Mouse (Mus musculus): Measurements from ENCODE around the gene Bsdc1. TPM values are rescaled to one million over a fixed set of nuclear protein-coding genes. Genes with fewer than 3 reads are reported as not detected.
A peak's percentile ranks its signal among the peaks of the same experiment; 100 is the strongest.

The Bsdc1 gene
- polyA plus RNA-seq, 2 experiments: 27.6 to 28.9 TPM

DNA sequence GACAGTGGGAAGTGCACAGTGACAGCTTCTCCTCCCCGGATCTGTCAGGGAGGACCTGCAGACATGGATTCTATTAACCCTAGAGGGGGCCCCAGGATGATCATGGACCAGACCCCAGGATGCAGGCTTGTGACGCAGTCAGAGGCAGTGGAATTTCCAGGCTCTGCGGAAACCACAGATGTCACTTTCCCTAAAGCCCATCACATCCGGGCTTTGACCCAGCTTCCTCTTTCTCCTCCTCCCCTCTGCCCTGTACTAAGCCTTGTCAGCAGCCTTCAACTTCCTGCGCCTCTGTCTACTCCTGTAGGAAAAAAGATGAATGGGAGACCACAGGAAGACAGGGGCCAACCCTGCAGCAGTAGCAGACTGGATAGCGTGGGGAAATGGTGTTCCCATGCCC is 35.2 kb downstream of the Bsdc1 start:
- no peak overlapping the region for H3K4me3 ChIP-seq (replicated peaks; ENCODE audit: low read length)
- 34% methylated on average over 6 of the region's 6 CpGs for WGBS
- H3K4me2 ChIP-seq (replicated peaks; ENCODE audit: low read depth, low read length, severe bottlenecking): no peak overlapping the region
- 0 out of 2 replicates have a peak overlapping the region, but pooled peaks have one; percentile 22 for H3K27ac ChIP-seq (replicated peaks; ENCODE audit: low read depth, low read length)
- DNase-seq (ENCODE audit: low spot score): no peak
- no peaks in the 10 kb centered on the region for H3K36me3 ChIP-seq (ENCODE audit: control insufficient read depth, insufficient read depth, low read length)
- no peak for ATAC-seq (ENCODE audit: low FRiP score, low read depth)
- peaks cover 4% of the 10 kb centered on the region for H3K27me3 ChIP-seq (ENCODE audit: control insufficient read depth, insufficient read depth, low read length)
- no peak overlapping the region; the same call in 1 of the 2 replicates for H3K9ac ChIP-seq (ENCODE audit: low read depth, low read length, severe bottlenecking)
- H3K4me1 ChIP-seq (ENCODE audit: control insufficient read depth, insufficient read depth, low read length): peaks cover 2% of the 10 kb centered on the region; the same call in 1 of the 2 replicates
- no peaks in the 10 kb centered on the region for H3K9me3 ChIP-seq (ENCODE audit: control insufficient read depth, low read length)
- no peak for TF ChIP-seq POLR2A (IDR thresholded peaks at IDR 0.05; ENCODE audit: borderline replicate concordance, extremely low read depth, insufficient read depth, insufficient read length)

DNA sequence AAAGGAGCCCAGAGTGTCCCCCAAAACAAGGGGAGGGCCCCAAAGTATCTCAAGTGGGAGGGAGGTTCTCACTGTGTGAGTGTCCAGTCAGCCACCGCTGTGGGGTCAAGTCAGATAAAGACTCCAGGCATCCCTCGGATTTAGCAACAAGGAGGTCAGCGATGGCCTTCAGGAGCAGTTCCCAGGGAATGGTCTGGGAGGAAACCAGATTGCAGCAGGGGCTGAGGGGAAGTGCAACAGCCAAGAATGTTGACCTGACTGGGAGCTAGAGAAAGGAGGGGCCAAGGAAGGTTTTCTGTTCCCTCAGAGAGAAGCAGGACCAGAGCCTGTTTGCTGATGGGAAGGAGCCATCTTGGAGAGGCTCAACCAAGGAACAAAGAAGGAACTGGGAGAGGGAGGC is 37.6 kb downstream of the Bsdc1 start:
- Histone ChIP-seq H3K36me3 (ENCODE audit: control insufficient read depth, insufficient read depth, low read length) (no peaks in the 10 kb centered on the region), H3K9me3 (ENCODE audit: control insufficient read depth, low read length) (no peaks in the 10 kb centered on the region), H3K27me3 (ENCODE audit: control insufficient read depth, insufficient read depth, low read length) (no peaks in the 10 kb centered on the region), H3K27ac (replicated peaks; ENCODE audit: low read depth, low read length) (no peak overlapping the region), H3K9ac (ENCODE audit: low read depth, low read length, severe bottlenecking) (no peak overlapping the region), H3K4me3 (replicated peaks; ENCODE audit: low read length) (no peak overlapping the region), H3K4me1 (ENCODE audit: control insufficient read depth, insufficient read depth, low read length) (peaks cover 2% of the 10 kb centered on the region; the same call in 1 of the 2 replicates), H3K4me2 (replicated peaks; ENCODE audit: low read depth, low read length, severe bottlenecking) (no peak overlapping the region)
- no peak for ATAC-seq (ENCODE audit: low FRiP score, low read depth)
- WGBS: 83% methylated on average over 3 of the region's 3 CpGs
- DNase-seq (ENCODE audit: low spot score): no peak
- TF ChIP-seq POLR2A (IDR thresholded peaks at IDR 0.05; ENCODE audit: borderline replicate concordance, extremely low read depth, insufficient read depth, insufficient read length): no peak

DNA sequence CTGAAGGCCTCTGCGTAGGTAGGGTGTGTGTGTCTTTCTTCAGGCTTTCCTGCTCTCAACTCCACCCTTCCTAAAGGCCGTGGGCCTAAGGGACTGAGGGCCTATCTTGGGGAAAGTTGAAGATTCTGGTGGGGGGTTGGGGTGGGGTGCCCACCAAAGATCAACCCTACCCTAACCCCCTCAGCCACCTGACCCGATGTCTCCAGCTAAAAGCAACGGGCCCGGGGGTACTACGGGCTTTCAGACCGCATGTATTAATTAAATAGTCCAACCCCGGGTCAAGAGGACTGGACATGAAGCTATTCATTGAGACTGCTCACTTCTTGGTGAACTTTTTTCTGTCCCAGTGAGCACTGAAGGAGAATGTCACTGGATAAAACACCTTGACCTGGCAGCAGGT is 38.6 kb downstream of the Bsdc1 start:
- H3K27ac ChIP-seq (replicated peaks; ENCODE audit: low read depth, low read length): 0 out of 2 replicates have a peak overlapping the region, but pooled peaks have one; percentile 89
- ATAC-seq (ENCODE audit: low FRiP score, low read depth) (no peak), DNase-seq (ENCODE audit: low spot score) (no peak)
- H3K36me3 ChIP-seq (ENCODE audit: control insufficient read depth, insufficient read depth, low read length): no peaks in the 10 kb centered on the region
- H3K4me2 ChIP-seq (replicated peaks; ENCODE audit: low read depth, low read length, severe bottlenecking): peak overlapping the region; percentile 68; the same call in 1 of the 2 replicates
- 83% methylated on average over 8 of the region's 8 CpGs for WGBS
- no peaks in the 10 kb centered on the region for H3K9me3 ChIP-seq (ENCODE audit: control insufficient read depth, low read length)
- H3K4me1 ChIP-seq (ENCODE audit: control insufficient read depth, insufficient read depth, low read length): peaks cover 2% of the 10 kb centered on the region; the same call in 1 of the 2 replicates
- H3K9ac ChIP-seq (ENCODE audit: low read depth, low read length, severe bottlenecking): no peak overlapping the region
- TF ChIP-seq POLR2A (IDR thresholded peaks at IDR 0.05; ENCODE audit: borderline replicate concordance, extremely low read depth, insufficient read depth, insufficient read length): no peak
- peak overlapping the region; percentile 52 for H3K4me3 ChIP-seq (replicated peaks; ENCODE audit: low read length)
- H3K27me3 ChIP-seq (ENCODE audit: control insufficient read depth, insufficient read depth, low read length): no peaks in the 10 kb centered on the region

DNA sequence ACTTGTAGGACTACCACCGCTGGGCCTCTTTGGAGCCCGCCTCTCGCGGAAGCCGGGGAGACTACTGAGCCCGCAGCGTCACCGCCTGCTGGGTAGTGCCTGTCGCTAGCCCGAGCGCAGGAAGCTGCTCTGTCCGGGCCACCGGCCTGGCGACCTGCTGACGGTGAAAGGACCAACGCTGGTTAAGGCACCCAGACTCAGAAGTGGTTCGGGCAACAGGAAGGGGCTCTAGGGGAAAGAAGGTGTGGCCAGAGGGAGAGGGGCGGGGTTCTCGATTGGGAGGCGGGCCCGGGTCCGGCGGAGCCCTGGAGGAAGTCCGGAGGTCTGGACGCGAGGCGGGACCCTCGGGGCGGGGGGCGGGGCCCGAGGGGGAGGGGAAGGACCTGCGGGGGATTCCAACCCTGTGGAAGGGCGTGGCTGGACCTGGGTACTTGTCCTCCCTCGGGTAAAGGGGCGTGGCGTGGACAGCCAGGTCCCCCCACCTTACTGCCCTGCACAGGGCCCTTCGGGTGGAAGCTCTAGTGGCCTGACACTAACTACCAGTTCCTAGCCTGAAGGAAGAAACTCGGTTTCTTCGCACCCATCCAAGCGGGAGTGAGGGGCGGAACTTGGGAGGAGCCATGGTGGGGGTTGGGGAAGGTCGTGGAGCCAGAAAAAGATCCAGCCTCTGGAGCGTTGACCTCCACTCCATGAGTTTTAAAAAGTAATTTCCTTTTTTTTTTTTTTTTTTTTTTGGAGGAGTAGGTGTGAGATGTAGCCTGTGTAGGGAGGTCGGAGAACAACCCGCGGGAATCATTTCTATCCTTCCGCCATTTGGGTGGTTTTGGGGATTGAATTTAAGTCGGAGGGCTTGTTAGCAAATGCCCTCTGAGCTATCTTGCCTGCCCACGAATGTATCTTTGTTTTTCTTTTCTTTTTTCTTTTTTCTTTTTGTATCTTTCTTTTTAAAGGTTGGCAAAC is 39.5 kb downstream of the Bsdc1 start:
- Histone ChIP-seq H3K27ac (replicated peaks; ENCODE audit: low read depth, low read length) (peak overlapping the region; percentile 89), H3K9me3 (ENCODE audit: control insufficient read depth, low read length) (no peaks in the 10 kb centered on the region), H3K9ac (ENCODE audit: low read depth, low read length, severe bottlenecking) (peak overlapping the region; percentile 61), H3K4me1 (ENCODE audit: control insufficient read depth, insufficient read depth, low read length) (peaks cover 2% of the 10 kb centered on the region; the same call in 1 of the 2 replicates), H3K36me3 (ENCODE audit: control insufficient read depth, insufficient read depth, low read length) (no peaks in the 10 kb centered on the region), H3K27me3 (ENCODE audit: control insufficient read depth, insufficient read depth, low read length) (no peaks in the 10 kb centered on the region), H3K4me2 (replicated peaks; ENCODE audit: low read depth, low read length, severe bottlenecking) (peak overlapping the region; percentile 68), H3K4me3 (replicated peaks; ENCODE audit: low read length) (peak overlapping the region; percentile 52)
- WGBS: 2% methylated on average over 45 of the region's 49 CpGs
- peak; percentile 49; the same call in 1 of the 2 replicates for TF ChIP-seq POLR2A (IDR thresholded peaks at IDR 0.05; ENCODE audit: borderline replicate concordance, extremely low read depth, insufficient read depth, insufficient read length)
- DNase-seq (ENCODE audit: low spot score): peak; percentile 85
- peak; percentile 88 for ATAC-seq (ENCODE audit: low FRiP score, low read depth)

DNA sequence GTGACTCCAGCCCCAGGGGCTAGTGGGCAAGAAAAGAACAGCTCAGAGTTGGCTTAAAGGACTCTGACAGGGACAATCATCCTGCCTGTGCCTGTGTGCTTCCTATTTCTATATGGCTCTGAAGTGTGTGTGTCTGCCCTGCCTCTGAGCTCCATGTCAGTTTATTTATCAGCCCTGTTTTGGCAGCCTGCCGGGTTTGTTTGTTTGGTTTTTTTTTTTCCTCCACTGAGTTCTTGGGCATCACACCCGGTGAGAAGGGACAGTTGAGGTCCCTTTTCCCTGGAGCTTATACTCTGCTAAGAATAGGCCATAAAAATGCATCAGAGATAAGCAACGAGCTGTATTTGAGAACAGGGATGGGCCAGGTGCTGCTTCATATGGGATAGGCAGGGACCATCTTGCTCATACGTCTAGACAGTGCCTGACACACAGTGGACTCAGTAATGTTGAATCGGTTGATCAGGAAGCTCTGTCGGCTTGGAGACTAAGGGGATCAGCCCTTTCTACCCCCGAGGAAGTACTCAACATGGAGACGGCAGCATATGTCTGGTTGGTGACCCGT is 41.0 kb downstream of the Bsdc1 start:
- H3K4me1 ChIP-seq (ENCODE audit: control insufficient read depth, insufficient read depth, low read length): no peaks in the 10 kb centered on the region; the same call in 1 of the 2 replicates
- DNase-seq (ENCODE audit: low spot score) (no peak), ATAC-seq (ENCODE audit: low FRiP score, low read depth) (no peak)
- no peak for TF ChIP-seq POLR2A (IDR thresholded peaks at IDR 0.05; ENCODE audit: borderline replicate concordance, extremely low read depth, insufficient read depth, insufficient read length)
- H3K27ac ChIP-seq (replicated peaks; ENCODE audit: low read depth, low read length): no peak overlapping the region
- no peak overlapping the region for H3K4me3 ChIP-seq (replicated peaks; ENCODE audit: low read length)
- no peak overlapping the region for H3K9ac ChIP-seq (ENCODE audit: low read depth, low read length, severe bottlenecking)
- H3K27me3 ChIP-seq (ENCODE audit: control insufficient read depth, insufficient read depth, low read length): no peaks in the 10 kb centered on the region
- H3K4me2 ChIP-seq (replicated peaks; ENCODE audit: low read depth, low read length, severe bottlenecking): no peak overlapping the region
- 70% methylated on average over 9 of the region's 9 CpGs for WGBS
- no peaks in the 10 kb centered on the region for H3K9me3 ChIP-seq (ENCODE audit: control insufficient read depth, low read length)
- no peaks in the 10 kb centered on the region for H3K36me3 ChIP-seq (ENCODE audit: control insufficient read depth, insufficient read depth, low read length)
